Mouse (Mus musculus) liver, embryonic 16.5 days (tissue): Measurements from ENCODE around the gene Ttll12. TPM values are rescaled to one million over a fixed set of nuclear protein-coding genes. Genes with fewer than 3 reads are reported as not detected.

Source experiments
- ATAC-seq: fragments of 200-750 bp; cut with Nextera tagmentation; 2 replicates; pipeline ENCODE4 v1.8.0; 2017; ENCODE audit warnings: low read depth, mild to moderate bottlenecking, moderate number of reproducible peaks, moderate library complexity
- H3K27ac ChIP-seq: fragments of 300-500 bp; sonication (generic); 2 replicates; pipeline ENCODE4 v1.5.1; 2014; ENCODE audit warnings: mild to moderate bottlenecking, low read length
- H3K27me3 ChIP-seq: fragments of 300-500 bp; sonication (generic); 2 replicates; pipeline ENCODE4 v1.6.1; 2014; ENCODE audit warnings: low read depth, low read length, mixed read lengths; ENCODE audit not compliant: control insufficient read depth, insufficient read depth
- H3K36me3 ChIP-seq: fragments of 300-500 bp; sonication (generic); 2 replicates; pipeline ENCODE4 v1.6.1; 2014; ENCODE audit warnings: mild to moderate bottlenecking; ENCODE audit not compliant: control insufficient read depth, insufficient read depth
- H3K4me1 ChIP-seq: fragments of 300-500 bp; sonication (generic); 2 replicates; pipeline ENCODE4 v1.6.1; 2014; ENCODE audit warnings: low read depth, low read length, mixed read lengths; ENCODE audit not compliant: control insufficient read depth
- H3K4me2 ChIP-seq: fragments of 300-500 bp; sonication (generic); 2 replicates; pipeline ENCODE4 v1.6.1; 2014; ENCODE audit warnings: low read depth, low read length, mixed read lengths
- H3K4me3 ChIP-seq: fragments of 300-500 bp; sonication (generic); 2 replicates; pipeline ENCODE4 v1.5.1; 2014; ENCODE audit warnings: low read depth, mild to moderate bottlenecking, low read length
- H3K9ac ChIP-seq: fragments of 300-500 bp; sonication (generic); 2 replicates; pipeline ENCODE4 v1.6.1; 2014; ENCODE audit warnings: low read depth, low read length
- H3K9me3 ChIP-seq: fragments of 300-500 bp; sonication (generic); replicated peaks from 2 replicates; pipeline ENCODE4 v1.6.1; 2016; ENCODE audit warnings: low read length; ENCODE audit not compliant: control insufficient read depth
- WGBS: fragments of 180-500 bp; shearing (Covaris S2); extraction: QIAGEN DNeasy Blood & Tissue Kit; methylation state at CpG from one replicate; pipeline ENCODE4 v1.1.7; 2014; ENCODE audit not compliant: insufficient replicate concordance; 5-methylcytosine and 5-hydroxymethylcytosine counted together
- polyA plus RNA-seq: library from polyadenylated mRNA; unstranded; fragments of >200 nt; fragmentation: Nextera tagmentation; extraction: Ambion mirVana; gene quantifications from 2 replicates; pipeline ENCODE4 v1.2.1, GENCODE M21; 2015

Ttll12 gene
- polyA plus RNA-seq, 1 experiment from 2014 or later: 33.2 TPM

GRCm38 (mm10) chr15:83629716-83630115, 34.8 kb upstream of the Ttll12 start:
- Histone ChIP-seq H3K4me1 (no peaks in the 10 kb centered on the region), H3K9me3 (no peaks in the 10 kb centered on the region), H3K36me3 (no peaks in the 10 kb centered on the region), H3K27ac (no peak overlapping the region), H3K4me2 (no peak overlapping the region), H3K27me3 (no peaks in the 10 kb centered on the region), H3K9ac (no peak overlapping the region), H3K4me3 (no peak overlapping the region)
- no peak for ATAC-seq
- 54% methylated on average over 3 of the region's 3 CpGs for WGBS

- Histone ChIP-seq H3K27ac (no peak overlapping the region), H3K9ac (no peak overlapping the region), H3K4me2 (no peak overlapping the region), H3K9me3 (no peaks in the 10 kb centered on the region), H3K36me3 (no peaks in the 10 kb centered on the region), H3K4me3 (no peak overlapping the region), H3K4me1 (no peaks in the 10 kb centered on the region), H3K27me3 (no peaks in the 10 kb centered on the region)
- 74% methylated on average over 2 of the region's 2 CpGs for WGBS
- ATAC-seq: no peak
Observed at GRCm38 (mm10) chr15:83626142-83626645, 31.2 kb upstream of the Ttll12 start.

- H3K4me1 ChIP-seq: no peaks in the 10 kb centered on the region
- no peaks in the 10 kb centered on the region for H3K36me3 ChIP-seq
- WGBS: 76% methylated on average over 3 of the region's 3 CpGs
- H3K27ac ChIP-seq: no peak overlapping the region
- ATAC-seq: no peak
- no peaks in the 10 kb centered on the region for H3K9me3 ChIP-seq
- no peak overlapping the region for H3K4me3 ChIP-seq
- no peaks in the 10 kb centered on the region for H3K27me3 ChIP-seq
- no peak overlapping the region for H3K4me2 ChIP-seq
- no peak overlapping the region for H3K9ac ChIP-seq
Observed at GRCm38 (mm10) chr15:83615245-83615644, 20.3 kb upstream of the Ttll12 start.

GRCm38 (mm10) chr15:83607115-83607802, 12.3 kb upstream of the Ttll12 start:
- Histone ChIP-seq H3K4me1 (peaks cover 33% of the 10 kb centered on the region), H3K4me2 (peak overlapping the region; percentile 63), H3K9me3 (no peaks in the 10 kb centered on the region), H3K4me3 (peak overlapping the region; percentile 28; the same call in 1 of the 2 replicates), H3K36me3 (no peaks in the 10 kb centered on the region), H3K27me3 (no peaks in the 10 kb centered on the region), H3K9ac (peak overlapping the region; percentile 39), H3K27ac (peak overlapping the region; percentile 59)
- ATAC-seq: peak; percentile 66
- WGBS: 36% methylated on average over 15 of the region's 15 CpGs

GRCm38 (mm10) chr15:83606700-83607099, 11.7 kb upstream of the Ttll12 start:
- Histone ChIP-seq H3K27me3 (no peaks in the 10 kb centered on the region), H3K36me3 (no peaks in the 10 kb centered on the region), H3K9ac (peak overlapping the region; percentile 39), H3K4me2 (peak overlapping the region; percentile 63), H3K9me3 (no peaks in the 10 kb centered on the region), H3K27ac (peak overlapping the region; percentile 59), H3K4me3 (peak overlapping the region; percentile 28; the same call in 1 of the 2 replicates), H3K4me1 (peaks cover 33% of the 10 kb centered on the region)
- 46% methylated on average over 8 of the region's 8 CpGs for WGBS
- ATAC-seq: peak; percentile 91

GRCm38 (mm10) chr15:83606216-83606615, 11.3 kb upstream of the Ttll12 start:
- Histone ChIP-seq H3K36me3 (no peaks in the 10 kb centered on the region), H3K4me3 (no peak overlapping the region), H3K27me3 (no peaks in the 10 kb centered on the region), H3K9ac (peak overlapping the region; percentile 33; the same call in 1 of the 2 replicates), H3K4me1 (peaks cover 35% of the 10 kb centered on the region), H3K4me2 (peak overlapping the region; percentile 63; the same call in 1 of the 2 replicates), H3K9me3 (no peaks in the 10 kb centered on the region), H3K27ac (peak overlapping the region; percentile 49)
- 75% methylated on average over 11 of the region's 11 CpGs for WGBS
- ATAC-seq: peak; percentile 30; the same call in 1 of the 2 replicates

GRCm38 (mm10) chr15:83603426-83603825, 8.5 kb upstream of the Ttll12 start:
- Histone ChIP-seq H3K4me3 (no peak overlapping the region), H3K27ac (peak overlapping the region; percentile 15; the same call in 1 of the 2 replicates), H3K9me3 (no peaks in the 10 kb centered on the region), H3K4me1 (peaks cover 41% of the 10 kb centered on the region), H3K9ac (no peak overlapping the region), H3K4me2 (no peak overlapping the region), H3K27me3 (no peaks in the 10 kb centered on the region), H3K36me3 (no peaks in the 10 kb centered on the region)
- no peak for ATAC-seq
- WGBS: 87% methylated on average over 7 of the region's 7 CpGs

- Histone ChIP-seq H3K9me3 (no peaks in the 10 kb centered on the region), H3K4me2 (no peak overlapping the region), H3K27me3 (no peaks in the 10 kb centered on the region), H3K4me3 (no peak overlapping the region), H3K27ac (no peak overlapping the region), H3K9ac (no peak overlapping the region), H3K36me3 (no peaks in the 10 kb centered on the region), H3K4me1 (peaks cover 41% of the 10 kb centered on the region)
- WGBS: 85% methylated on average over 1 of the region's 1 CpGs
- ATAC-seq: no peak
Observed at GRCm38 (mm10) chr15:83603046-83603396, 8.1 kb upstream of the Ttll12 start.

GRCm38 (mm10) chr15:83602372-83603045, 7.6 kb upstream of the Ttll12 start:
- no peak overlapping the region for H3K27ac ChIP-seq
- no peaks in the 10 kb centered on the region for H3K36me3 ChIP-seq
- WGBS: 49% methylated on average over 13 of the region's 13 CpGs
- peaks cover 39% of the 10 kb centered on the region for H3K4me1 ChIP-seq
- no peak overlapping the region for H3K9ac ChIP-seq
- no peak for ATAC-seq
- H3K4me3 ChIP-seq: no peak overlapping the region
- H3K27me3 ChIP-seq: no peaks in the 10 kb centered on the region
- no peaks in the 10 kb centered on the region for H3K9me3 ChIP-seq
- no peak overlapping the region for H3K4me2 ChIP-seq
